Mouse (Mus musculus) heart, adult 2 months (tissue): ENCODE measurements at regions not wholly inside any gene's neighbourhood (a gene's known extent, or its start where the extent isn't known, plus 50 kb on each side); places are given as distances from the start of the nearest gene placed in this dataset.

Experiments used
- DNase-seq, 2 experiments: peaks; one replicate each; pipeline ENCODE4 v3.0.0; 2021
- H3K27ac ChIP-seq: fragments of 200-600 bp; 2 replicates; pipeline ENCODE4 v1.8.1; 2022
- H3K27me3 ChIP-seq: fragments of 200-500 bp; 2 replicates; pipeline ENCODE4 v1.6.1; 2012; ENCODE audit warnings: mild to moderate bottlenecking, low read length, inconsistent platforms, mixed read lengths; ENCODE audit not compliant: control insufficient read depth, insufficient read depth
- H3K36me3 ChIP-seq: fragments of 200-500 bp; 2 replicates; pipeline ENCODE4 v1.6.1; 2012; ENCODE audit warnings: low read length, inconsistent platforms; ENCODE audit not compliant: control insufficient read depth, insufficient read depth
- H3K4me1 ChIP-seq: fragments of 200-500 bp; 2 replicates; pipeline ENCODE4 v1.6.1; 2011; ENCODE audit warnings: low read length; ENCODE audit not compliant: control insufficient read depth, insufficient read depth
- H3K4me3 ChIP-seq: fragments of 200-600 bp; 2 replicates; pipeline ENCODE4 v1.8.1; 2022
- H3K79me2 ChIP-seq: fragments of 200-500 bp; replicated peaks from 2 replicates; pipeline ENCODE4 v1.6.1; 2012; ENCODE audit warnings: mild to moderate bottlenecking, inconsistent platforms, low read length, moderate library complexity, mixed read lengths; ENCODE audit not compliant: control insufficient read depth, insufficient read depth
- H3K9ac ChIP-seq: fragments of 200-500 bp; 2 replicates; pipeline ENCODE4 v1.6.1; 2012; ENCODE audit warnings: low read depth, mild to moderate bottlenecking, control low read depth, inconsistent platforms, low read length, mixed read lengths
- CTCF ChIP-seq: fragments of 200-600 bp; IDR thresholded peaks from 2 replicates; pipeline ENCODE4 v1.8.1; 2022; ENCODE audit warnings: antibody characterized with exemption, mild to moderate bottlenecking, moderate library complexity
- EP300 ChIP-seq: fragments of 200-500 bp; IDR thresholded peaks from 2 replicates; pipeline ENCODE4 v1.6.1; 2011; ENCODE audit warnings: low read depth, low read length, control low read depth; ENCODE audit not compliant: insufficient read depth
- POLR2A ChIP-seq: fragments of 200-500 bp; IDR thresholded peaks from 2 replicates; pipeline ENCODE4 v1.6.1; 2011; ENCODE audit warnings: mild to moderate bottlenecking, low read depth, low read length, control low read depth; ENCODE audit not compliant: insufficient read depth
- WGBS: fragments of 180-500 bp; shearing (Covaris S2); methylation state at CpG from one replicate; pipeline ENCODE4 v1.1.7; 2018; 5-methylcytosine and 5-hydroxymethylcytosine counted together
- intact Hi-C: fragments of 180-260 bp; cut with DNase I; formaldehyde crosslinking; loops from one replicate; pipeline ENCODE4 v1.15.1; 2025

- TF ChIP-seq EP300 (no peak), CTCF (peak; percentile 34)
- intact Hi-C loops = no loop called here
- Histone ChIP-seq H3K36me3 (no peaks in the 10 kb centered on the region), H3K27me3 (no peaks in the 10 kb centered on the region), H3K79me2 (no peaks in the 10 kb centered on the region), H3K27ac (no peak overlapping the region), H3K9ac (no peak overlapping the region), H3K4me1 (no peaks in the 10 kb centered on the region; the same call in 1 of the 2 replicates), H3K4me3 (no peak overlapping the region)
- DNase-seq = peak in 1 of 2 experiments; percentile 20
- WGBS = 35% methylated on average over 6 of the region's 6 CpGs
Measured at GRCm38 (mm10) chr19:36178828-36179251, 58.9 kb upstream of the Ankrd1 start.

- Histone ChIP-seq H3K27me3 (no peaks in the 10 kb centered on the region), H3K79me2 (no peaks in the 10 kb centered on the region), H3K9ac (no peak overlapping the region), H3K4me1 (no peaks in the 10 kb centered on the region; the same call in 1 of the 2 replicates), H3K4me3 (no peak overlapping the region), H3K36me3 (no peaks in the 10 kb centered on the region), H3K27ac (no peak overlapping the region)
- 78% methylated on average over 7 of the region's 7 CpGs for WGBS
- intact Hi-C loops = loop anchor here (5.0 kb wide), 2 partner anchors 68 to 167 kb away; partner anchors contain the start of gene Pcgf5
- TF ChIP-seq POLR2A = no peak
- TF ChIP-seq EP300 = no peak
- no peak for TF ChIP-seq CTCF
- DNase-seq = no peak
Measured at GRCm38 (mm10) chr19:36180329-36180728, 60.4 kb upstream of the Ankrd1 start.

- Histone ChIP-seq H3K27me3 (no peaks in the 10 kb centered on the region), H3K9ac (no peak overlapping the region), H3K27ac (no peak overlapping the region), H3K79me2 (no peaks in the 10 kb centered on the region), H3K36me3 (no peaks in the 10 kb centered on the region), H3K4me3 (no peak overlapping the region), H3K4me1 (no peaks in the 10 kb centered on the region; the same call in 1 of the 2 replicates)
- intact Hi-C loops = loop anchor here (5.0 kb wide), 2 partner anchors 69 to 166 kb away; partner anchors contain the start of gene Pcgf5
- WGBS = 72% methylated on average over 2 of the region's 2 CpGs
- no peak for TF ChIP-seq POLR2A
- TF ChIP-seq CTCF = no peak
- TF ChIP-seq EP300 = no peak
- no peak for DNase-seq
Measured at GRCm38 (mm10) chr19:36181535-36181934, 61.6 kb upstream of the Ankrd1 start.

GRCm38 (mm10) chr19:36183127-36183526, 63.2 kb upstream of the Ankrd1 start:
- H3K4me3 ChIP-seq = no peak overlapping the region
- no peaks in the 10 kb centered on the region for H3K36me3 ChIP-seq
- 2% methylated on average over 2 of the region's 2 CpGs for WGBS
- no peaks in the 10 kb centered on the region for H3K27me3 ChIP-seq
- H3K79me2 ChIP-seq = no peaks in the 10 kb centered on the region
- peak; percentile 40 to 48 for DNase-seq
- no peak overlapping the region for H3K9ac ChIP-seq
- H3K4me1 ChIP-seq = no peaks in the 10 kb centered on the region; the same call in 1 of the 2 replicates
- intact Hi-C loops = loop anchor here (1.0 to 5.0 kb wide), 4 partner anchors 71 to 257 kb away; partner anchors contain the start of gene Pcgf5
- TF ChIP-seq CTCF (peak; percentile 88), EP300 (peak; percentile 82; the same call in 1 of the 2 replicates), POLR2A (no peak)
- no peak overlapping the region for H3K27ac ChIP-seq

GRCm38 (mm10) chr19:36189662-36190061, 69.8 kb upstream of the Ankrd1 start:
- TF ChIP-seq CTCF = no peak
- Histone ChIP-seq H3K4me3 (no peak overlapping the region), H3K27ac (no peak overlapping the region), H3K4me1 (no peaks in the 10 kb centered on the region), H3K79me2 (no peaks in the 10 kb centered on the region), H3K9ac (no peak overlapping the region), H3K27me3 (no peaks in the 10 kb centered on the region), H3K36me3 (no peaks in the 10 kb centered on the region)
- DNase-seq = no peak
- intact Hi-C loops = no loop called here
- whole genome bisulfite sequencing = 85% methylated on average over 5 of the region's 5 CpGs

- Histone ChIP-seq H3K4me1 (no peaks in the 10 kb centered on the region), H3K79me2 (no peaks in the 10 kb centered on the region), H3K27me3 (no peaks in the 10 kb centered on the region), H3K36me3 (no peaks in the 10 kb centered on the region), H3K27ac (no peak overlapping the region), H3K9ac (no peak overlapping the region), H3K4me3 (no peak overlapping the region)
- intact Hi-C loops = no loop called here
- no peak for DNase-seq
- TF ChIP-seq POLR2A (no peak), EP300 (no peak), CTCF (no peak)
- WGBS = 90% methylated on average over 7 of the region's 7 CpGs
Measured at GRCm38 (mm10) chr19:36191641-36192040, 71.7 kb upstream of the Ankrd1 start.
